Mouse (Mus musculus) embryonic facial prominence, embryonic 11.5 days (tissue): ENCODE data around the gene Foxo3. TPM values are rescaled to one million over a fixed set of nuclear protein-coding genes. Genes with fewer than 3 reads are reported as not detected.

Source experiments
- polyA plus RNA-seq: library from polyadenylated mRNA; unstranded; fragments of >200 nt; fragmentation: Nextera tagmentation; extraction: Ambion mirVana; gene quantifications from 2 replicates; pipeline ENCODE4 v1.2.1, GENCODE M21; 2014

Foxo3 gene
- polyA plus RNA-seq, 1 experiment from 2014 or later: 5.0 TPM

Other genes with a start within 250 kb of the Foxo3 start
- 5.8 and 6.2 TPM in 2 replicates for gene Afg1l, start 201.8 kb upstream of the Foxo3 start, polyA plus RNA-seq
- gene Snx3, start 225.3 kb upstream of the Foxo3 start, polyA plus RNA-seq: 234 and 240 TPM in 2 replicates